13 mouse cellular contexts compared by ENCODE assay signal in genomic region chr16:64332195-64332886, GRCm38 (mm10).
A peak's percentile ranks its signal among the peaks of the same experiment; 100 is the strongest.
DNase-seq lines count a peak whose midpoint lies in the region; ATAC-seq and TF ChIP-seq lines count a peak whose summit lies in the region.
"Had no signal": no experiment of that assay in that cellular context is flagged by ENCODE, and none has a peak within 500 bp of the region (broad histone marks: within the 10 kb centered on the region; RNA-seq: fewer than 3 reads in every experiment).

No protein-coding gene starts in this region.

- DNase-seq in left cerebral cortex, postnatal 25 days (ENCODE audit: low spot score in 2 of 2) = peak; percentile 14 to 63
- no peak for DNase-seq in left cerebral cortex, postnatal 4 days
- peak; percentile 48 for DNase-seq in cerebellum, postnatal 10 days
- DNase-seq in hindbrain, postnatal 0 days (ENCODE audit: low spot score) = peak; percentile 53
- no peak for DNase-seq in gastrocnemius, adult 8-10 months (ENCODE audit: low spot score in 2 of 2)
- DNase-seq: gastrocnemius, postnatal 25 days; lung, postnatal 4 days; right cerebral cortex, postnatal 25 days; thymus, adult 18-20 months had no signal

- 63% methylated on average over 8 of the region's 8 CpGs for WGBS in hindbrain, postnatal 0 days
- 25% methylated on average over 8 of the region's 8 CpGs for WGBS in neural tube, embryonic 13.5 days
- 70% methylated on average over 8 of the region's 8 CpGs for WGBS in kidney, embryonic 16.5 days

- TF ChIP-seq CTCF in hindbrain, postnatal 0 days (IDR thresholded peaks at IDR 0.05; ENCODE audit: low read depth) = no peak

- peak; percentile 69 for ATAC-seq in hindbrain, postnatal 0 days
- peak; percentile 92 for ATAC-seq in neural tube, embryonic 13.5 days (ENCODE audit: low read depth)
- no peak for ATAC-seq in erythroblast, adult 5-6 weeks (replicated peaks; ENCODE audit: low FRiP score, poor library complexity, severe bottlenecking)
- ATAC-seq in kidney, embryonic 16.5 days (ENCODE audit: low FRiP score, low TSS enrichment) = no peak
- ATAC-seq: intestine, embryonic 16.5 days had no signal

- no peak overlapping the region for H3K4me3 ChIP-seq in hindbrain, postnatal 0 days (ENCODE audit: low read length)
- H3K4me3 ChIP-seq in neural tube, embryonic 13.5 days = no peak overlapping the region
- no peak overlapping the region for H3K4me3 ChIP-seq in kidney, embryonic 16.5 days (ENCODE audit: low read length)

- H3K4me2 ChIP-seq in hindbrain, postnatal 0 days (ENCODE audit: low read depth, low read length) = no peak overlapping the region
- no peak overlapping the region for H3K4me2 ChIP-seq in neural tube, embryonic 13.5 days
- H3K4me2 ChIP-seq in kidney, embryonic 16.5 days (replicated peaks; ENCODE audit: low read depth, low read length) = no peak overlapping the region

- no peak overlapping the region for H3K27ac ChIP-seq in hindbrain, postnatal 0 days
- no peak overlapping the region for H3K27ac ChIP-seq in neural tube, embryonic 13.5 days (replicated peaks)
- no peak overlapping the region for H3K27ac ChIP-seq in kidney, embryonic 16.5 days (ENCODE audit: low read length)

- no peaks in the 10 kb centered on the region for H3K27me3 ChIP-seq in hindbrain, postnatal 0 days (ENCODE audit: insufficient read depth, low read length)
- H3K27me3 ChIP-seq in neural tube, embryonic 13.5 days = no peaks in the 10 kb centered on the region
- H3K27me3 ChIP-seq in kidney, embryonic 16.5 days (ENCODE audit: insufficient read depth, low read length) = no peaks in the 10 kb centered on the region

- intact Hi-C loops in left cerebral cortex, postnatal 25 days (cut with DNase I) = no loop called here
- intact Hi-C loops in left cerebral cortex, postnatal 4 days (cut with DNase I) = no loop called here

- H3K36me3 ChIP-seq in hindbrain, postnatal 0 days (ENCODE audit: insufficient read depth, low read length) = no peaks in the 10 kb centered on the region
- no peaks in the 10 kb centered on the region for H3K36me3 ChIP-seq in neural tube, embryonic 13.5 days
- no peaks in the 10 kb centered on the region for H3K36me3 ChIP-seq in kidney, embryonic 16.5 days (ENCODE audit: insufficient read depth, low read length)

- no peak overlapping the region for H3K9ac ChIP-seq in hindbrain, postnatal 0 days (replicated peaks; ENCODE audit: low read length)
- H3K9ac ChIP-seq in neural tube, embryonic 13.5 days = no peak overlapping the region
- no peak overlapping the region for H3K9ac ChIP-seq in kidney, embryonic 16.5 days (replicated peaks; ENCODE audit: low read length)

- no peaks in the 10 kb centered on the region for H3K4me1 ChIP-seq in hindbrain, postnatal 0 days (ENCODE audit: insufficient read depth, low read length)
- peaks cover 12% of the 10 kb centered on the region for H3K4me1 ChIP-seq in neural tube, embryonic 13.5 days (replicated peaks)
- no peaks in the 10 kb centered on the region for H3K4me1 ChIP-seq in kidney, embryonic 16.5 days (ENCODE audit: insufficient read depth, low read length)

- H3K9me3 ChIP-seq in hindbrain, postnatal 0 days (ENCODE audit: low read length) = no peaks in the 10 kb centered on the region
- H3K9me3 ChIP-seq in neural tube, embryonic 13.5 days = no peaks in the 10 kb centered on the region
- no peaks in the 10 kb centered on the region for H3K9me3 ChIP-seq in kidney, embryonic 16.5 days (ENCODE audit: low read length)

Comparison
In these comparisons a context has a peak if more than half of its experiments do, and no peak if none do; other contexts are left out.
1. DNase-seq: peak in left cerebral cortex, postnatal 25 days (2 of 2), cerebellum, postnatal 10 days (2 of 2) and hindbrain, postnatal 0 days (single experiment); none in left cerebral cortex, postnatal 4 days (single experiment) and gastrocnemius, adult 8-10 months (0 of 2).
2. ATAC-seq: peak in hindbrain, postnatal 0 days (single experiment) and neural tube, embryonic 13.5 days (single experiment); none in erythroblast, adult 5-6 weeks (single experiment) and kidney, embryonic 16.5 days (single experiment).